Mouse (Mus musculus) 3T3-L1 (cell line): ENCODE measurements around the gene Cobl.

ENCODE experiments used
- DNase-seq: peaks from one replicate; pipeline ENCODE4 v3.0.0-alpha.2; 2015; ENCODE audit warnings: low read depth, low spot score

The Cobl gene

GRCm38 (mm10) chr11:12464181-12465162, at the start of gene Cobl:
Cobl (minus strand) TSS chr11:12464960.
- DNase-seq = no peak

GRCm38 (mm10) chr11:12513796-12514195, 49.0 kb upstream of the Cobl start:
- DNase-seq = no peak

- DNase-seq = no peak
Observed at GRCm38 (mm10) chr11:12506371-12506890, 41.7 kb upstream of the Cobl start.

- no peak for DNase-seq
Observed at GRCm38 (mm10) chr11:12503756-12504155, 39.0 kb upstream of the Cobl start.

- DNase-seq = no peak
Observed at GRCm38 (mm10) chr11:12501721-12502120, 37.0 kb upstream of the Cobl start.

- DNase-seq = no peak
Observed at GRCm38 (mm10) chr11:12493791-12494190, 29.0 kb upstream of the Cobl start.

GRCm38 (mm10) chr11:12479856-12480403, 15.2 kb upstream of the Cobl start:
- DNase-seq = no peak

- DNase-seq = peak; percentile 7
Observed at GRCm38 (mm10) chr11:12474299-12474935, 9.7 kb upstream of the Cobl start.

GRCm38 (mm10) chr11:12473625-12474298, 9.0 kb upstream of the Cobl start:
- DNase-seq = peak; percentile 68

GRCm38 (mm10) chr11:12469638-12470037, 4.9 kb upstream of the Cobl start:
- DNase-seq = no peak

- no peak for DNase-seq
Observed at GRCm38 (mm10) chr11:12468661-12469060, 3.9 kb upstream of the Cobl start.

GRCm38 (mm10) chr11:12467836-12468235, 3.1 kb upstream of the Cobl start:
- DNase-seq = no peak

GRCm38 (mm10) chr11:12467217-12467616, 2.5 kb upstream of the Cobl start:
- DNase-seq = no peak

GRCm38 (mm10) chr11:12466606-12467005, 1.8 kb upstream of the Cobl start:
- no peak for DNase-seq

- no peak for DNase-seq
Observed at GRCm38 (mm10) chr11:12465229-12465628, 469 bp upstream of the Cobl start.

- DNase-seq = no peak
Observed at GRCm38 (mm10) chr11:12463615-12464170, 1.1 kb downstream of the Cobl start.

- no peak for DNase-seq
Observed at GRCm38 (mm10) chr11:12459781-12460581, 4.8 kb downstream of the Cobl start.

GRCm38 (mm10) chr11:12458814-12459213, 5.9 kb downstream of the Cobl start:
- no peak for DNase-seq

GRCm38 (mm10) chr11:12458392-12458791, 6.4 kb downstream of the Cobl start:
- DNase-seq = no peak

- peak; percentile 4 for DNase-seq
Observed at GRCm38 (mm10) chr11:12448101-12448500, 16.7 kb downstream of the Cobl start.
